Mouse (Mus musculus): ENCODE measurements at regions not wholly inside any gene's neighbourhood (a gene's known extent, or its start where the extent isn't known, plus 50 kb on each side); places are given as distances from the start of the nearest gene placed in this dataset.

DNA sequence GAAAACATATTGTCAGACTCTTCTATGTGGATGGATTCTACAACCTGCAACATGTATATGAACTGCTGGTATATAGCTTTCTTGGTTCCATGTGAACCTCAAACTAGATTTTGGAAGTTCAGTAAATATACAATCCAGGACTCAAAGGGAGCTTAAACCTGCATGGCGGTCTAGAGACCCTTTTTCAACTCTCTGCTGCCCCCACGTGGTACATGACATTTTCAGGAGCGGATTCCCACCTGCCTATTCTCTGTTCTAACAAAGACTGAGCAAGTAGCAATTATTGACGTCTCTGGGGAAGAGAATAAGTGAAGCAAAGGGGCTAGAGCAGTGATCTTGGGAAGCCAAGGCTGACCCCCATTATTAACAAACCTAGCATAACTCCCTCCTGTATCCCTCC, 127.1 kb upstream of the Snx19 start:
- TF ChIP-seq CTCF (IDR thresholded peaks at IDR 0.05; ENCODE audit: low read depth) (peak; percentile 55), EP300 (IDR thresholded peaks at IDR 0.05; ENCODE audit: low read depth) (no peak)
